Mouse (Mus musculus) kidney, adult 18-20 months (tissue): ENCODE measurements around the gene Mmp15.
A peak's percentile ranks its signal among the peaks of the same experiment; 100 is the strongest.
"Not testable (repeated sequence)": the region's sequence is repeated elsewhere in the genome, so short reads cannot be mapped to it uniquely, and the experiment has no call there.

Source experiments
- DNase-seq: peaks from one replicate; pipeline ENCODE4 v3.0.0; 2021

The Mmp15 gene

DNA sequence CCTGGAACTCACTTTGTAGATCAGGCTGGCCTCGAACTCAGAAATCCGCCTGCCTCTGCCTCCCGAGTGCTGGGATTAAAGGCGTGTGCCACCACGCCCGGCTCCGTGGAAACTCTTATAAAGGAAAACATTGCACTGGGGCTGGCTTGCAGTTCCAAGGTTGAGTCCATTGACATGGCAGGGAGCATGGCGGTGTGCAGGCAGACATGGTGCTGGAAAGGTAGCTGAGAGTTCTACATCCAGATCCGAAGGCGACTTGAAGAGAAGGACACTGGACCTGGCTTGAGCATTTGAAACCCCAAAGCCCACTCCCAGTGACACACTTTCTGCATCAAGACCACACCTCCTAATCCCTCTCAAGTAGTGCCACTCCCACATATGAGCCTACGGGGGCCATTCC, 26.9 kb downstream of the Mmp15 start:
- DNase-seq: not testable (repeated sequence)

DNA sequence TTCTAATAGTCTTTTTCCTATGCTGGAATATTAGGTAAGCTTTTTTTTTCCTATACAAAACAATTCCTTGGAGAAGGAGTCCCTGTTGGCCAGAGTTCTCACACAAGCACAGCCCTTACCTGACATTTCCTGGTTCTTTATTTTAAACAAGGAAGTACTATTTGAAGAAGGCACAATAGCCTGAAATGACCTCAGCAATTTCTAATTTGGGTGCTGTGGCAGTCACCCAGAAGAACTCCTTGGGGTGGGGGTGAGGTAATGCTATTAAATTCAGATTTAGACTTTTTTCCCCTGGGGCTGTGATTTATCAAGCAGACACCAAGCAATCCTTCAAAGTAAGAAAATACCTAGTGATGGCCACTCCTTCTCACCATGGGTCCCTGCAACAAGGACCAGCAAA, 28.9 kb downstream of the Mmp15 start:
- no peak for DNase-seq

DNA sequence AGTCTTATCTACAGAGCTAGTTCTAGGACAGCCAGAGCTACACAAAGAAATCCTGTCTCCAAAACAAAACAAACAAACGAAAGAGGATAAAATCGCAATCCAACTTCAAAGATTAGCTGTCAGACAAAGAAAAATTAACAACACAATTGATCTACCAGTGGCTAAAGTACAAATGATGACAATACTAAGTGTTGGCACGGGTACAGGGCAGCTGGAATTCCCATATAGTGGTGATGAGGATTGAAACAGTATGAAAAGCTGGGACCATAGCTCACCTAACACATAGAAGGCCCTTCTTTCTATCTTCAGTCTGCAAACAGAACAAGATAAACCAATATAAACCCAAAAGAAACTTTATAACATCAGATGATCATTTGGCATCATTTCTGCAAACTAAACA, 29.5 kb downstream of the Mmp15 start:
- DNase-seq: no peak

DNA sequence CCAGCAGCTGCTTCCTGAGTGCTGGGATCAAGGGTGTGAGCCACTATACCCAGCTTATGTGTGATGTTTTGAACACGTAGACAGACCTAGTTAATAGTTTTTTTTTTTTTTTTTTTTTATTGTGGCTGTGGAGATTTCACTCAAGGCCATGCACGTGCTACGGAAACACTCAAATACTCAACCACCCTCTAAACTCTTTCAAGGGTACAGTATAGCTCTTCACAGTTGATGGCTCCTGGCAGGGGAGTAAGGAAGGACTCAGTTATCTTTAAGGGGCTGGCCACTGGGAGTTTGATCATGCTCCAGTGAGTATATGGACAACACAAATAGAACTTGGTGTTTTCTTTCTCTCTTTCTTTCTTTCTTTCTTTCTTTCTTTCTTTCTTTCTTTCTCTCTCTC, 32.4 kb downstream of the Mmp15 start:
- DNase-seq: no peak

DNA sequence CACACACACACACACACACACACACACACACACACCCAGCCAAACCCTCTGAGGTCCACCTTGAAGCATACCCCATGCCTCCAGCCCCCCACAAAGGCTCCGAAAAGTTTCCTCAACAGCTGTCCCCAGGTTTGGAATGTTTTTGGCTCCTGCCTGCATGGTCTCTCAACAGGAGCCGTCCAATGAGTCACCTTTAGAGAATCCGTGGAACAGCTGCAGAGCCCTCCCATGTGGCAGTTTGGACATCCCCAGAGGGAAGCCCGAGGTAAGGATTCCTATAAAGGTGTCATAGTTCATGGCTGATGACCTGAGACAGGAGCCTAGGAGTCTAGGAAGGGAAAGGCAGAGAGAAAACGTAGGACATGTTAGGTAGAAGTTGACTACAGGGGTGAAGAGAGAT, 34.0 kb downstream of the Mmp15 start:
- no peak for DNase-seq

DNA sequence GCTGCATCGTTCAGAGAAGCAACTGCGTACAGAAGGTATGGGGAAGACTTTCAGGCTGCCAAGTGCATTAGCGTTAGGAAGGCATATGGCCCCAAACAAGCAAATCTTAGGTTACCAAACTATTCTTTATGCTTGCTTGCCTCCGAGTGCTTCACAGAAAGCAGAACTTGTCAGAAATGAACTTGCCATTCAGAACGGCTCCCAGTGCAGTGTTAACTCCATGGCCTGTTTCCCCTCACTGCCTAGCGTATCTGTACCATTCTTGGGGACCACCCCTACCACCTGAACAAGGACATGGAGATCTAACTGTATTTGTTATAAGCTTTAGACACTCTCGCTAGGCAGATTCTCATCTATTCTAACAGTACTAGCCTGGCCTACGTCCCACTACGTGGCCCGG, 35.2 kb downstream of the Mmp15 start:
- DNase-seq: no peak

DNA sequence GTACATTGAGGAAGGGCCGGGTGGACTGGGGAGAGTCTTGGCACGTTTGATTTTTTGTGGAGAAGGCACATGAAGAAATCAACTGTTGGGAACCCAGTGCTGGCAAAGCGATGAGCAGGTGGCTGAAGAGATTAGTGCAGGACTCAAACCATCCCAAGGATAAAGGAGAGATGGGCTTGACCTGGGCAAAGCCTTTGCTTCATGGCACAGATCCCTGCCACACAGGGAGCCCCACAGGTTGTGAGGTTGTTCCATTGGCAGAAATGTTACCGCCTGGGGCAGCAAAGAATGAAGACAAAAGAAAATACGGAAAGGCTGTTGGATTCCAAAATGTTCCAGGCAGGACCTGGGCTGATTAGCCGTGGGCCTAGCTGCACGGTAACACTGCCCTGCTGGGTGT, 35.9 kb downstream of the Mmp15 start:
- DNase-seq: no peak

DNA sequence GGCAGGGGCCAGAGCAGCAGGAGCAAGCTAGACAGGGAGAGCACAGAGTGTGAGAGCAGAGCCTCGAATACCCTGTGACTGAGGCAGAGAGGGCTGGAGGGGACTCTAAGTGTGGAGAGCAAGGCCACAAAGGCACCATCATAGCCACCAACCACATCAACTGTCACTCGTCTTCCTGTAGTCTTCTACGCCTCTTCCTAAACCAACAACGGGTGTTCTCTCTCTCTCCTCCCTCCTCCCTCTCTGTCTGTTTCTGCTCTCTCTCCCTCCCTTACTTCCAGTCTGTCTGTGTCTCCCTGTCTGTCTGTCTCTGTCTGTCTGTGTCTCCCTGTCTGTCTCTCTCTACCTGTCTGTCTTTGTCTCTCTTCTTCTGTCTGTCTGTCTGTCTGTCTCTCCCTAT, 38.2 kb downstream of the Mmp15 start:
- DNase-seq: no peak

DNA sequence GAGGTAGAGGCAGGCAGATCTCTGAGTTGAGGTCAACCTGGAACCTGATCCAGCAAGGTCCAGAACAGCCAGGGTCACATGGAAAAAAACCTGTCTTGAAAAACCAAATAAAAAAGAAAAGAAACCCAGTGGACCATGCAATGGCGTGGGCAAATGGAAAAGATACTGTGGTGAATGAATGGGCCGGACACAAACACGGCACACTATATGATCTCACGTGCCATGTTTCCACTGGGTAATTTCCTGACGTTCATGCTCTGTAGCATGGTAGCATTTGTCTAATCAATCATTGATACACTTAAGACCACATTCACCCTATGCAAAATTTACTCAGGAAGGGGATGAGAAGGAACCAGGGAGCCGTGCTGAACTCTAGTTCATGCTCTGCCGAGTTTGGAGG, 39.0 kb downstream of the Mmp15 start:
- DNase-seq: no peak

DNA sequence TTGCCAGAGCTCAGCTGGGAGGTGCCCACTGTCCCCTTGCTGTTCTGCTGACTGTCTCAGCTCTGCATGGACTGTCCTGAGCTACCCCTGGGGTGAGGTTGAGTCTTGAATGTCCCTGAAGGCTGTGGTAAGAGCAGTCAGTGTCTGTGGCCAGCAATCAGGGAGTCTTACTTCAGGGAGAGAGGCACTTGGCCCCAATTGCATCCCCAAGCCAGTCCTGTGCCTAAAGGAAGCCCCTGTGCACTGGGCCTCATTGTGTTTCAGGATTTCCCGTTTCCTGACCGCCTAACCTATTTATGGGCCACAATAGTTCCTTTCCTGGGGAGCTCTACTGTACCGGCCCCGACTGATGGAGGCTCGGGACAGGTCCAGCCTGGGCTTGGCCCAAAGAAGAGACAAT, 40.5 kb downstream of the Mmp15 start:
- peak; percentile 35 for DNase-seq

DNA sequence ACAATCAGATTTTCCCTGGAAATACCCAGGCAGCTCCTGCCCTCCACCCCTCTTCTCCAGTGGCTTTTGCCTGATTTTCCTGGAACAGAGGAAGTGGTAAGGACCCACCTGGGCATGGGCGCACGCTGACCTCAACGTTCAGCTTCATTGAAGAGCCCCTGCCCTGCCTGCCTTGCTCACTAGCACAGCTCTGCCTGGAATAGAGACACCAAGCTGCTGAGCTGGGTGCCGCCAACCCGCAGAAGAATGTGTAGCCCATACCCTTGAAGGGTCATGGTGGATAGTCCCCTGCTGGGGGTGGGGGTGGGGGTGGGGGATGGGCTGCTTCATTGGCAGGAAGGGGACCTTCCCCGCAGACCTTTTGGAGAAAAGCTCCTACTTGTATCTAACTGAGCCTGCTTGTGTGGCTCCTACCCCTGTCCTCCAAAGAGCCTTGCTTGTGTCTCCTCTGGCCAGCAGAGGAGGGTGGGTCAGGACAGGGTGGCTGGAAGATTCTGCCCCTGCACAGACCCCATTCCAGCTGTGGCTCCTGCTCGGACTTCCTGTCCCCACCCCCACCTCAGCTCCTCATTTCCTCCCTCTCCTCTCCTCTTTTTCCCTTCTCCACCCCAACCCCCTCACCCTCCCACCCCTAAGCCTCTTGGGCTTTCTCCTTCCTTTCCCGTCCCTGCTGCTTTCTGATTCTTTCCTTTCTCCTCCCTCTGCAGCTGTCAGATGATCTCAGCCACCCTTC, 43.3 kb downstream of the Mmp15 start:
- DNase-seq: no peak

DNA sequence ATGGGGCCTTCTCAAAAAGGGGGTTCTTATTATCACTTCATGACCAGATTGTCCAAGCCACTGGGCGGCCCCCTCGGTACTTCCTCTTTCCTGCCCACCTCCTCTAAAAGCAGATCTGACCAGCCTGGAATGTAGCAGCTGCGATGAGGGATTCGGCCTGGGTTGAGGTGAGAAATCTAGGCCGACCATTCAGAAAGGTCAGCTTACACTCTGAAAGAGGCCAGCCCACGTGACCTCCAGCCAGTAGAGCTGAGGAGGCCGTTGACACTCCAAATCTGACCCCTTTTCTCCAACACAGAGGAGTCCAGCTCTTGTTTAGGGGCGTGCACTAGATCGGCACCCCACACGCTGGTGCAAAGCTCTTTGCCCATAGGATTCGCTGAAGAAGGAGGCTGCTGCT, 44.7 kb downstream of the Mmp15 start:
- DNase-seq: no peak

DNA sequence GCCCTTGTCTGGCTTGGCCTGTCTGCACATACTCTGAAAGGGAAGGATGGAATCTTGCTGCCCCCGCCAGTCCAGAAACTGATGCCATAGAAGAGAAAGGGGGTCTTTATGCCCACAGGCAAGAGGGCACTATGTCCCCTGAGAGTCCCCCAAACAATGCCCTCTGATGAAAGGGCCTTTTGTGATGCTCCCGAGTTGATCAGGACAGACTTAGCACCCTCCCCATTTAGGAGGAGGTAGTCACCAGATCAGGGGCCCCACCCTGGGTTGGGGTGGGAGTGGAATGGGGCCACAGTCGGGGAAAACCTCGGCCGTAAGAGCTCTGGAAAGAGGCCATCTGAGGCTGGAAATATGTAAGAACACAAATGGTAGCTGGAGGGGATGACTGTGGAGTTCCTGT, 45.1 kb downstream of the Mmp15 start:
- DNase-seq: no peak

DNA sequence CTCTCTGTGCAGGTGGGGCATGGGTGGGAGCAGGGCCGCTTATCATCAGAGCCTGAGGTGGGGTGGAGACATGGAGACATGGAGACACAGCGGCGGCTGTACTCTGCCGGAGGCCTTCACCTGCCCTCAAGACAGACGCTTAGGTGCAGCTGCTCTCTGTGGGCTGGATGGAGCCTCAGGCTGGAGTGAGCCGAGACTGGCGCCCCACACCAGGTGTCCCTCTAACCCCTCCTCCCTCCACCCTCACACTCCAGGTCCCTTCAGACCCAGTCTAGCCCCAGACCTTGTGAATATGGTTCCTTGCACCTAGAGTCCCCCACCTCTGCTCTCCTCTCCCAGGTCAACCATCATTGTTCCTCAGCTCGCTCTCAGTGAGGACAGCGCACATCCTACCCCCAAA, 47.1 kb downstream of the Mmp15 start:
- no peak for DNase-seq

DNA sequence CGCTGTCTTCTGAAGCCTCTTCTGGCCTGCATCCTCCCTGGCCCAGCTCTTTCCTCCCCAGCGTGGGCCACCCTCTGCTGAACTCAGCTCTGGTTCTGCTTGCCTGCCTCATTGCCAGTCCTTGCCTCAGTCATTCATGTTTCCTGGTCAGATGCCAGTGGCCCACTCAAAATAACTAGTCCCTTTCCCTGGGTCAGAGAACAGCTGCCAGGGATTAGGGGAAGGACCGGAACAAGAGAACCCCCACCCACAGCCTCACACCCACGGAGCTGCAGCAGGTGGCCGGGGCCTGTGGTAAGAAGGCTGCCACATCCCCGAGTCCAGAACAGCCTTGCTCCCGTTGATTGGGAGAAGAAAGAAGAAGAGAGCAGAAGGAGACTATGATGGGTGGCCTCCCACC, 49.0 kb downstream of the Mmp15 start:
- no peak for DNase-seq

DNA sequence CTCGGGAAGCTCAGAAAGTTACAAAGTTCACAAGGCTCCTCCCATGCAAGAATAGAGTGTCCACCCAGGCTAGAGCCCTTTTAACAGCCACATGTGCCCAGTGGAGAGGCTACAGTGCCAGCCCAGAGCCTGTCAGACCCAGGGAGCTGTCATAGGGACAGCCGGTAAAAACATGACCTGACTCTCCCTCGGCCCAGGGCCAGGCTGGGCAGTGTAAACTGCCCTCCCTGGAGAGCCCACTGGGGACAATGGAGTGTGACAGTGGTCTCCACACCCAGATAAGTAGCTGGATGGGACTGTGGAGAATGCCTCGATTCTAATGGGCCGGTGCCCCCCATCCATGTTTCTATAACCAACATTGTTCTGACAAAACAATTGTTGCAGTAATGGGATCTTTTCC, 57.5 kb downstream of the Mmp15 start:
- DNase-seq: no peak

DNA sequence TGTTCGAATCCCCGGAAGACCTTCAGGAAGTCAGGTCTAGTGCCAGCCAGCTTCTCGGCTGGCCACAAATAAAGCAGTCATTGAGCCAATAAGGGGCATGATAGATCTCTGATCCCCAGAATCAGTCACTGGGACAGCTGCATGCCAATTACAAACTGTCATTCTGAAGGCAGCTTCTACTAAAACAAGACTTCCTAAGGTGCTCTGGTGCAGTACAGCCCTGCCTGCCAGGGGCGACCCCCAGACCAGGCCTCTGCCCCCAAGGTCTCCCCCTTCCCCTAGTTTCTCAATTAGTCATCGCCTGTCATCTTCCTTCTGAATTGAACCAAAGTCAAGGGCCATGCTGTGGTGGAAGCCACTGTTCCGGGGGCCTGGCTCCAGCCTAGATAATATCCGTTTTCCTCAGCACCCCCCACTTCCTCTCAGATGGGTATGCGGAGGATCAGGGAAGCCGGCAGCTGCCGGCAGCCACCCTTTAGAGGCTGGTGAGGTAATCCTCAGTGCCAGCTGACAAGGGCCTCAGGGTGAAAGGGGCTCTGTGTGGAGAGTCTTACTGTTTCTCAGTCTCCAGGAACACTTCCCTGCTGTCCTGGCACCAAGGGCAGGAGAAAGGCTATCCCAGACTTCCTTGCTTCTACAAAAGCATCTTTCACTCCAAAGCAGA, 59.4 kb downstream of the Mmp15 start:
- peak; percentile 25 for DNase-seq

DNA sequence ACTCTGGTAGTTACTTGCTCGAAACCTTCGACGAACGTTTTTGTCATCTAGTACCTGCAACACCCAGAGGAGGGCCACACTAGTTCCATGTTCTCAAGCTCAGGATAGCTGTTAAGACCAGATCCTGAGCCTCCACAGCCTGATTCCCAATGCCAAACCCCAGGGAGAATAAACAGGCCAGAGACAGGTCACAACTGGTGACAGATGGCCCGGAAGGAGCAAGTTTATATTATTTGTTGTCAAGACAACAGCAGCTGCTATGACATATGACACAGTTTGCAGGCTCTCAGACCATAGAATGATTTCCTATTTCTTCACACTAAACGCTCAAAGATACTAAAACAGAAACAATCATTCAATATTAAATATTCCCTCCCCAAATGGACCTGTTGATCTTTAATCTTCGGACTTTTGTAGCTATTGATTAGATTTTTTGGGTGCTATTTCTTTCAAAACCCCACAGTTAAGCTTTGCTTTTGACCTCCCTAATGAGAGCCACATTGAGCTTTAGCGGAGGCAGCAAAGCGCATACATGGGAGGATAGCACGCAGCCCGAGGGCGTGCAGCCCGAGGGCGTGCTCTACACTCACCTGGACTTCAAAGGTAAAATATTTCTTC, 70.2 kb downstream of the Mmp15 start:
- DNase-seq: no peak
